Mouse (Mus musculus) Patski (cell line): Measurements from ENCODE around the gene Sec61a1. TPM values are rescaled to one million over a fixed set of nuclear protein-coding genes. Genes with fewer than 3 reads are reported as not detected.

ENCODE experiments used
- ATAC-seq: fragments of 100-300 bp; one replicate; pipeline ENCODE4 v1.8.0; 2021
- CTCF ChIA-PET: fragments of 350-600 bp; sonication (Branson Sonifier 250); formaldehyde crosslinking; loops from one replicate; lab custom pipeline; 2022; ENCODE audit warnings: inconsistent platforms; lab: Charles Lee
- POLR2A ChIA-PET: fragments of 350-600 bp; sonication (Branson Sonifier 250); formaldehyde crosslinking; loops from one replicate; lab custom pipeline; 2022; ENCODE audit warnings: antibody characterized with exemption, inconsistent platforms; lab: Charles Lee
- DNase-seq: peaks from one replicate; pipeline ENCODE4 v3.0.0-alpha.2; 2011; ENCODE audit warnings: low read depth, low spot score
- H3K27me3 ChIP-seq: fragments of 371-371 bp; one replicate; pipeline ENCODE4 v1.5.1; 2021
- CTCF ChIP-seq: fragments of 100-300 bp; IDR thresholded peaks from one replicate; pipeline ENCODE4 v1.5.1; 2021
- in situ Hi-C: fragments of 300-500 bp; cut with MboI; formaldehyde crosslinking; loops from 3 replicates; pipeline ENCODE4 v1.11.1; 2018; ENCODE audit warnings: low pct_unique_long_range_greater_than_20kb, mixed read lengths
- polyA plus RNA-seq: library from polyadenylated mRNA; unstranded; gene quantifications from one replicate; pipeline ENCODE4 v1.2.3, GENCODE M21; 2021

Gene Sec61a1
- polyA plus RNA-seq = 191 TPM

DNA sequence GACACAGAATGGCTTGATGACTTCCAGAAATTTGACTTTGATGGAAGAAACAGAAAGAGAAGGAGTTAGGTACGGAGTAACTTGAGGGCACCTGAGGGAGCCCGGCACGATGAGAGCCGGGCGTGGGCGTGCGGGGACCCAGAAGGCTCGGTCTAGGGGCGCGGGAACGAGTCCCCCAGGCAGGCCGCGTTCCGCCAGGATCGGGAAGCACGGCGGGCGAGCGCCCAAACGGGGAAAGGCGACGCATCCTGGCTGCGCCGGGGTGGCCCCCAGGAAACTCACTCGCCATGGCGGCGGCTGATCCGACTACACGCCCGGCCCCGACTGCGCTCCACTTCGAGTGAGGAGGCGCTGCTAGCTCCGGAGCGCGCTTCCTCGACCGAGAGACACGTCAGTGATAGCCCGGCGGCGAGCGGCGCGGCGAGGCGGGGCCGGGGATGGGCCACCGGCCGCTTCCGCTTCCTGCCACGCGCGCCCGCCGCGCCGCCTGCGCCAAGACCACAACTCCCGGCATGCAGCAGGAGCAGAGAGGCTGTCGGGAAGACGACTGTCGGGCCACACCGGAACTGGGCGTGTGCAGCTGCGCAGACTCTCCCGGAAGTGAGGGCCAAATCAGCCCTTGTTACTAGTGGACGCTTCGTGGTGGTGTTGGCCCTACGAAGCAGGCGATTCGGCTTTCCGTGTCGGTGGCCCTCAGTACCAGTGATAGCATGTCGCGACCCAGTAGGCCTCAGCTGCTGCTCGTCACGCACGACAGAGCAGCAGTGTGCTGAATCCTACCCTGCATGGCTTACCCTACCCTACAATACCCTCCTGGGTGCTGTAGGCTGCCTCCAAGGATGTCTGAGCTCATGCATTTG is at the start of gene Sec61a1:
Gene Sec61a1 (minus strand): TSS at position 502 of the 860 bp plus-strand sequence.
- H3K27me3 ChIP-seq = no peaks in the 10 kb centered on the region
- in situ Hi-C loops = no loop called here
- POLR2A ChIA-PET = interaction anchor here (0.7 kb wide), 1 partner anchor 1086 kb away, joined by 4 read pairs; no protein-coding TSS in a partner anchor
- CTCF ChIA-PET = interaction anchor here (0.6 kb wide), 1 partner anchor 12 kb away, joined by 4 read pairs; no protein-coding TSS in a partner anchor
- peak; percentile 82 for DNase-seq
- TF ChIP-seq CTCF = no peak
- peak; percentile 91 for ATAC-seq

DNA sequence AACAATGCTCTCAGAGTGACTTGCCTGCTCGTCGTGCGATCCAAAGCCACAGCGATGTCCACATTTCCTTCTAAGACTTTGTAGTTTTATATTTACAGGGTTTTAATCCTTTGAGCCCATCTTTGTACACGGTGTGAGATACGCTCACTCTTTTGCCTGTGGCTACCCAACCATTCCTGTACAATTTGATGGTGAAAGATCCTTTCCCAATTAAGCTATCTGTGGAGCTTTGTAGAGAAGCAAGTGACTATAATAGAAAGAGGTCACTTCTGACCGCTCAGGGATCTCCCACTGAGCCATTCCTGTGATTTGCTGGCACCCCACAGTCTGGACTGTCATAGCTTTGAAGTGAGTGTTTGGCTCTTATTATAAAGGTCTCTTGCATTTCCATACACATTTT is 48.0 kb upstream of the Sec61a1 start:
- TF ChIP-seq CTCF = no peak
- CTCF ChIA-PET = interaction anchor here (0.7 to 2.8 kb wide), 5 partner anchors 9 to 265 kb away, joined by 3 to 18 read pairs (median 3); no protein-coding TSS in a partner anchor

DNA sequence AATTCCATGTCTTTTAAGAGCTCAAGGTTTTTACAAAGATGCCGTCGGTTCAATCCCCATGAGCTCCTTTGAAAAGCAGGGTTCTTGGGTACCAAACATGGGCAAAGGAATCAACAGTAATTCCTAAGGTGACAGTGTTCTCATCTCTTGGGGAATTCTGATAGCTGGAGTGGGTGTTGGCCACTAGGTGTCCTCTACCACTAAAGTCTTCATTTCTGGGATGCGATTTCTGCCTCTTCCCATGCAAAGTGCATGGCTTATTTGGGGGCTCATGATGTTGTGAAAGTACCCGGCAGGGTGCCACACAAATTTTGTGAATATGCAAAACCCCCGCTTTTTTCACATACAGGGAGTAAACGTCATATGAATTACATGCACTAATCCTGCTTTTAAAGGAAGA is 46.3 kb upstream of the Sec61a1 start:
- in situ Hi-C loops = no loop called here
- no peak for DNase-seq

More for the DNA sequence above, 48.0 kb upstream of the Sec61a1 start:
- POLR2A ChIA-PET = interaction anchor here (0.8 kb wide), 1 partner anchor 73 kb away, joined by 3 read pairs; no protein-coding TSS in a partner anchor
- H3K27me3 ChIP-seq = no peaks in the 10 kb centered on the region
- peak; percentile 62 for DNase-seq
- ATAC-seq = peak; percentile 26
- in situ Hi-C loops = no loop called here

DNA sequence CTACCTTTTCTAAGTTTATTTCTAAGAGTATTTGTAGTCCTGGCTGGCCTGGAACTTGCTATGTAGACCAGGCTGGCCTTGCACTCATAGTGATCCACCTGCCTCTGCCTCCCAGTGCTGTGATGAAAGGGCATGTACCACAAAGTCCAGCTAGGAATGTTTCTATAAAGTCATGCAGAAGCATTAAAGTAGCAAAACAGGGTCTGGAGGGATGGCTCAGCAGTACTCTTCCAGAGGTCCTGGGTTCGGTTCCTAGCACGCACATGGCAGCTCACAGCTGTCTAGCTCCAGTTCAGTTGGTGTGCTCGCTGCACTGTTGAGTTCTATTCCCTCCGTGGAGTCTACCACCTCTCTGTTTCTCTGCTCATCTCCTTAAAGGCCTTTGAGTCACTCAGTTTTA is 41.5 kb upstream of the Sec61a1 start:
- ChIA-PET CTCF (interaction anchor here (1.2 to 1.4 kb wide), 2 partner anchors 266 to 296 kb away, joined by 3 read pairs; no protein-coding TSS in a partner anchor), POLR2A (no interaction called here)
- DNase-seq = no peak
- ATAC-seq = no peak
- H3K27me3 ChIP-seq = no peaks in the 10 kb centered on the region
- in situ Hi-C loops = loop anchor here (5.0 kb wide), 1 partner anchor 297 kb away; no protein-coding TSS in a partner anchor
- no peak for TF ChIP-seq CTCF

More for the DNA sequence above, 46.3 kb upstream of the Sec61a1 start:
- ChIA-PET CTCF (interaction anchor here (0.8 to 2.8 kb wide), 8 partner anchors 12 to 293 kb away, joined by 3 to 18 read pairs (median 4); no protein-coding TSS in a partner anchor), POLR2A (no interaction called here)
- TF ChIP-seq CTCF = peak; percentile 84
- no peak for ATAC-seq
- H3K27me3 ChIP-seq = no peaks in the 10 kb centered on the region

DNA sequence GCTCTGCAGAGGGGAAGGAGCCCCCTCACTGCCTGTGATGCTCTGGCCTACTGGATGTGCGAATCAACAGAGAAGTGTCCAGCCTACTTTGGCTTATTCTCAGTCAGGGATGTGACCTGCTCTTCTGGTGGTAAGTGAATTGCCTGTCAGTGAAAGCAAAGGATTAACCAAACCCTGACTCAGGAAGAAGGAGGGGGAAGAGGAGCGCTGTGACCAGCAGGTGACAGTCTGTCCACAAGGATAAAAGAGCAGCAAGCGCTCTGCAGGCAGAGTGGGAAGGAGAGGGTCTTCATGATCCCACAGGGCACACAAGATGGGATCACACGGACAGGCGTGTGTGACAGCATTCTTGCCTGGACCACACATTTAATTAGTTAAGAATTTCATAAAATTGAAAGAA is 41.0 kb upstream of the Sec61a1 start:
- ChIA-PET CTCF (interaction anchor here (1.2 to 1.4 kb wide), 2 partner anchors 267 to 296 kb away, joined by 3 read pairs; no protein-coding TSS in a partner anchor), POLR2A (no interaction called here)
- DNase-seq (no peak), ATAC-seq (no peak)
- H3K27me3 ChIP-seq = no peaks in the 10 kb centered on the region
- TF ChIP-seq CTCF = peak; percentile 65
- in situ Hi-C loops = loop anchor here (5.0 kb wide), 1 partner anchor 298 kb away; no protein-coding TSS in a partner anchor

DNA sequence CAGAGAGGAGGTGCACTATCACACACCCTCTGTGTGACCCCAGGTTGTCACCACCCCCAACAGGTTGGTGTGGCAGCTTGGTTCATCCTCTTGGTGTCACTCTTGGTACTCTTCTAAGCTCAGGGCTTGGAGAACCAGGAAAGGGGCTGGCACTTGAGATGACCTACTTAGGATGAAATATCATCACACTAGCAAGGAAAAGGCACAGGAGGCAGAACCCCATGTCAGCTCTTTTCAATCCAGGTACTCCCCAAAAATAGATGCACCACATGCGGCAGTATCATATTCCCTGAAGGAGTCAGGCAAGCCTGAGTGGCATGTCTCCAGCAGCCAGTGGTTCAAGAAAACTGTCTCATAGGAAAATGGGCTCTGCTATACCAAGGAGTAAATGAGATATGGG is 39.4 kb upstream of the Sec61a1 start:
- DNase-seq = no peak
- in situ Hi-C loops = no loop called here
- ATAC-seq = no peak
- TF ChIP-seq CTCF = peak; percentile 55
- no peaks in the 10 kb centered on the region for H3K27me3 ChIP-seq
- CTCF ChIA-PET = interaction anchor here (1.3 to 2.3 kb wide), 4 partner anchors 273 to 299 kb away, joined by 3 to 14 read pairs (median 6); no protein-coding TSS in a partner anchor
- POLR2A ChIA-PET = no interaction called here

DNA sequence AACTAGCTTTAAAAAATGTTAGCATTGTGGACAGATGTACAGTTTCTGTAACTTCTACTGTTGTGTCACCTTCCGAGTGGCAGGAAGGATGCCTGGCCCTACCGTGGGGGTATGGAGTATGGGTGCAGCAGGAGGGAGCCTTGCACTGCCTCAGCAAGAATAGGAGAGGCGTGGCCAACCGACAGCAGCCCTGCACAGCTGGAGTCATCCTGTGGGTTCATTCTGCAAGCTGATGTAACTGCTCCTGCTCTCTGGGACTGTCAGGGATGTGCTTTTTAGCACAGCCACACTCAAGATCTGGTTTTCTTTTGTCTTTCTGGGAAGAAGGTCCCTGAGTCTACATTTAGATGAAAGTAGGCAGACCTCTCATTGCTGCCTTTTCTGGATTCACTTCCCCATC is 38.8 kb upstream of the Sec61a1 start:
- CTCF ChIA-PET = interaction anchor here (1.3 to 2.3 kb wide), 5 partner anchors 11 to 300 kb away, joined by 3 to 14 read pairs (median 6); no protein-coding TSS in a partner anchor
- TF ChIP-seq CTCF = no peak
- H3K27me3 ChIP-seq = no peaks in the 10 kb centered on the region
- no peak for ATAC-seq
- in situ Hi-C loops = no loop called here
- no peak for DNase-seq
- POLR2A ChIA-PET = no interaction called here

DNA sequence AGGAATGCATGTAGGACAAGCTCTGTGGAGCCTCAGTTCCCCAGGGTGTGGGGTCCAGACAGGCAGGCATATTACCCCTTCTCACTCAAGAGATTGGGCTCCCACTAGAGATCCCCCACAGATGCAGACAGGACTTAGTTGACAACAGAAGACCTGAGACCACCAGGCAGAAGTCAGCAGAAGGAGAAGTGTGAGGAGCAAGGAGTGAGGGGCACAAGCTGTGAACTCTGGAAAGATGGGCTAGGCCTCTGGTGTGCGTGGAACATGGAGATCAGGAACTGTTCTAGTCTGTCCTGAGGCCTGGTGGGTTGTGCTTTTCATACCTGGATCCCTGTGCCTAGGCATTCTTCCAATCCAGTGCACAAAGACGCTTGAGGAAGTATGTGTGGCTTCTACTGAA is 31.2 kb upstream of the Sec61a1 start:
- DNase-seq = no peak
- TF ChIP-seq CTCF = no peak
- no peak for ATAC-seq
- ChIA-PET POLR2A (interaction anchor here (0.9 kb wide), 1 partner anchor 293 kb away, joined by 3 read pairs; no protein-coding TSS in a partner anchor), CTCF (interaction anchor here (0.7 to 1.2 kb wide), 5 partner anchors 12 to 309 kb away, joined by 3 to 4 read pairs (median 4); partner anchors contain the start of gene Abtb1)
- in situ Hi-C loops = no loop called here
- peaks cover 20% of the 10 kb centered on the region for H3K27me3 ChIP-seq

DNA sequence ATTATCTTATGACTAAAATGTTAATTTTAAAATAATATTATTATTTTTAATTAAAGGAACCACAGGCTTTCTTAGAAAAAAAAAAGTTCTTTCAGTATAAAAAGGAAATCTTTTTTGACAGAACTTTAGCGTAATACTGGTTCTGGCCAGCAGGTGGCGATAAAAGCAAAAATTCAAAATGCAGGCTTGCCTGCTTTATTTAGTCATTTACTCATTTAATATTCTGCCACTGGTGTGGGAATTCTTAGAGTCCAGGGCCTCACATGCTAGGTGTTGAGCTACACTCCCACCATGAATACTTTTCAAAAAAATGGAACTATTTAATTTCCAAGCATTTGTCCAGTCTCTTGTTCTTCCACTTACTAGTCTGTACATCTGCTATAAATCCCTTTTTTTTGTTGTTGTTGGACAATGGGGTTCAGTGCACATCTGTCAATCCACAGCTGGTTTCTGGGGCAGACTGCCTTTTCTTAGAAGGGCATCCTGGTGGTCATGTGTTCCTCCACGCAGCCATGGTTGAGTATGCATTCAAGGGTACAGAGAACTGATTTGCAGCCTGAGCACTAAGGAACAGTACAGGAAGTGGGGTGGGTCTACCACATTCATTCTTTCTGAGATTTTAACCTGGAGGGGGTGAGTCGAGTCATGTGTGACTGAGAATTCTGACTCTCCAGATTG is 30.6 kb upstream of the Sec61a1 start:
- ATAC-seq = no peak
- DNase-seq = no peak
- peaks cover 23% of the 10 kb centered on the region for H3K27me3 ChIP-seq
- ChIA-PET POLR2A (interaction anchor here (0.9 kb wide), 1 partner anchor 294 kb away, joined by 3 read pairs; no protein-coding TSS in a partner anchor), CTCF (interaction anchor here (0.7 to 1.2 kb wide), 5 partner anchors 13 to 310 kb away, joined by 3 to 4 read pairs (median 4); partner anchors contain the start of gene Abtb1)
- in situ Hi-C loops = no loop called here
- TF ChIP-seq CTCF = peak; percentile 58
